Mouse (Mus musculus) MEL (cell line): ENCODE results near the gene Gm5426. TPM values are rescaled to one million over a fixed set of nuclear protein-coding genes. Genes with fewer than 3 reads are reported as not detected.

ENCODE experiments used
- DNase-seq: peaks from one replicate; pipeline ENCODE4 v3.0.0; 2011; ENCODE audit warnings: low read depth, low spot score
- H3K27ac ChIP-seq: 2 replicates; pipeline ENCODE4 v1.5.1; 2012; ENCODE audit warnings: low read depth, mild to moderate bottlenecking, control low read depth, low read length, moderate library complexity; ENCODE audit not compliant: control insufficient read depth
- H3K27me3 ChIP-seq, 2 experiments: fragments of 150-350 bp in 1 of 2; sonication (generic) in 1 of 2; 2 replicates each; pipeline ENCODE4 v1.6.1; 2012; ENCODE audit warnings: low read length in 2 of 2, mild to moderate bottlenecking in 2 of 2, improper control_type of control experiment in 1 of 2, moderate library complexity in 1 of 2; ENCODE audit not compliant: insufficient read depth in 2 of 2, control insufficient read depth in 1 of 2
- H3K36me3 ChIP-seq, 2 experiments: 2 replicates each; pipeline ENCODE4 v1.6.1; 2012 to 2014; ENCODE audit warnings: low read length in 2 of 2, improper control_type of control experiment in 1 of 2, inconsistent platforms in 1 of 2, mild to moderate bottlenecking in 1 of 2; ENCODE audit not compliant: insufficient read depth in 2 of 2, control insufficient read depth in 1 of 2
- H3K4me1 ChIP-seq, 2 experiments: fragments of 150-350 bp in 1 of 2; sonication (generic) in 1 of 2; 2 replicates each; pipeline ENCODE4 v1.6.1; 2012; ENCODE audit warnings: low read length in 2 of 2, improper control_type of control experiment in 1 of 2, mild to moderate bottlenecking in 1 of 2; ENCODE audit not compliant: insufficient read depth in 2 of 2, control insufficient read depth in 1 of 2
- H3K4me3 ChIP-seq, 2 experiments: fragments of 150-350 bp in 1 of 2; sonication (generic) in 1 of 2; 2 replicates each; pipeline ENCODE4 v1.5.1; 2012; ENCODE audit warnings: low read depth in 2 of 2, low read length in 2 of 2, mild to moderate bottlenecking in 2 of 2, moderate library complexity in 2 of 2, control low read depth in 1 of 2, improper control_type of control experiment in 1 of 2; ENCODE audit not compliant: control insufficient read depth in 1 of 2, insufficient read depth in 1 of 2
- H3K79me2 ChIP-seq: 2 replicates; pipeline ENCODE4 v1.6.1; 2012; ENCODE audit warnings: mild to moderate bottlenecking, low read length, moderate library complexity; ENCODE audit not compliant: control insufficient read depth, poor library complexity, insufficient read depth
- H3K9ac ChIP-seq: 2 replicates; pipeline ENCODE4 v1.6.1; 2012; ENCODE audit warnings: low read depth, mild to moderate bottlenecking, control low read depth, low read length, moderate library complexity; ENCODE audit not compliant: control insufficient read depth, poor library complexity, severe bottlenecking
- H3K9me3 ChIP-seq: fragments of 150-350 bp; sonication (generic); replicated peaks from 2 replicates; pipeline ENCODE4 v1.6.1; 2012; ENCODE audit warnings: mild to moderate bottlenecking, low read length, improper control_type of control experiment, moderate library complexity; ENCODE audit not compliant: insufficient read depth
- CHD1 ChIP-seq: IDR thresholded peaks from 2 replicates; pipeline ENCODE4 v1.6.1; 2012; ENCODE audit warnings: low read depth, mild to moderate bottlenecking, inconsistent platforms, low read length, improper control_type of control experiment
- CHD2 ChIP-seq: IDR thresholded peaks from 2 replicates; pipeline ENCODE4 v1.6.1; 2011; ENCODE audit warnings: low read length, improper control_type of control experiment
- E2F4 ChIP-seq: IDR thresholded peaks from 2 replicates; pipeline ENCODE4 v1.6.1; 2011; ENCODE audit warnings: low read depth, low read length, improper control_type of control experiment, borderline replicate concordance
- ELF1 ChIP-seq: IDR thresholded peaks from 2 replicates; pipeline ENCODE4 v1.6.1; 2014; ENCODE audit warnings: low read depth, mild to moderate bottlenecking, inconsistent platforms, low read length, improper control_type of control experiment, moderate library complexity
- EP300 ChIP-seq, 2 experiments: IDR thresholded peaks; 2 replicates each; pipeline ENCODE4 v1.6.1; 2011; ENCODE audit warnings: improper control_type of control experiment in 2 of 2, low read length in 2 of 2, low read depth in 1 of 2, mild to moderate bottlenecking in 1 of 2
- ETS1 ChIP-seq: IDR thresholded peaks from 2 replicates; pipeline ENCODE4 v1.6.1; 2012; ENCODE audit warnings: low read depth, mild to moderate bottlenecking, inconsistent platforms, low read length, improper control_type of control experiment, moderate library complexity
- GABPA ChIP-seq: IDR thresholded peaks from 2 replicates; pipeline ENCODE4 v1.6.1; 2012; ENCODE audit warnings: low read depth, mild to moderate bottlenecking, inconsistent platforms, low read length, improper control_type of control experiment, moderate library complexity
- GATA1 ChIP-seq: IDR thresholded peaks from 2 replicates; pipeline ENCODE4 v1.6.1; 2011; ENCODE audit warnings: low read depth, low read length, improper control_type of control experiment
- JUND ChIP-seq: IDR thresholded peaks from 2 replicates; pipeline ENCODE4 v1.6.1; 2011; ENCODE audit warnings: low read depth, mild to moderate bottlenecking, improper control_type of control experiment, low read length
- MAFK ChIP-seq: IDR thresholded peaks from 2 replicates; pipeline ENCODE4 v1.6.1; 2011; ENCODE audit warnings: low read depth, mild to moderate bottlenecking, low read length, improper control_type of control experiment, borderline replicate concordance
- MXI1 ChIP-seq: IDR thresholded peaks from 2 replicates; pipeline ENCODE4 v1.6.1; 2011; ENCODE audit warnings: mild to moderate bottlenecking, low read depth, low read length, improper control_type of control experiment
- NELFE ChIP-seq: IDR thresholded peaks from 2 replicates; pipeline ENCODE4 v1.6.1; 2011; ENCODE audit warnings: low read depth, low read length, improper control_type of control experiment
- NRF1 ChIP-seq: IDR thresholded peaks from 2 replicates; pipeline ENCODE4 v1.6.1; 2014; ENCODE audit warnings: low read depth, mild to moderate bottlenecking, inconsistent platforms, low read length, improper control_type of control experiment, moderate library complexity; ENCODE audit not compliant: poor library complexity, insufficient read depth, severe bottlenecking
- RCOR1 ChIP-seq: IDR thresholded peaks from 2 replicates; pipeline ENCODE4 v1.6.1; 2012; ENCODE audit warnings: low read depth, mild to moderate bottlenecking, inconsistent platforms, low read length, improper control_type of control experiment
- SIN3A ChIP-seq: IDR thresholded peaks from 2 replicates; pipeline ENCODE4 v1.6.1; 2012; ENCODE audit warnings: low read length, improper control_type of control experiment, inconsistent platforms
- SMC3 ChIP-seq: IDR thresholded peaks from 2 replicates; pipeline ENCODE4 v1.6.1; 2011; ENCODE audit warnings: low read depth, low read length, improper control_type of control experiment
- USF1 ChIP-seq: IDR thresholded peaks from 2 replicates; pipeline ENCODE4 v1.6.1; 2014; ENCODE audit warnings: low read depth, mild to moderate bottlenecking, inconsistent platforms, low read length, improper control_type of control experiment, moderate library complexity
- USF2 ChIP-seq, 2 experiments: IDR thresholded peaks; 2 replicates each; pipeline ENCODE4 v1.6.1; 2011 to 2012; ENCODE audit warnings: improper control_type of control experiment in 2 of 2, low read length in 2 of 2, borderline replicate concordance in 1 of 2, inconsistent platforms in 1 of 2, low read depth in 1 of 2, mild to moderate bottlenecking in 1 of 2; ENCODE audit not compliant: insufficient read depth in 1 of 2
- ZKSCAN1 ChIP-seq: IDR thresholded peaks from 2 replicates; pipeline ENCODE4 v1.6.1; 2012; ENCODE audit warnings: low read depth, mild to moderate bottlenecking, inconsistent platforms, low read length, improper control_type of control experiment, moderate library complexity
- ZMIZ1 ChIP-seq: IDR thresholded peaks from 2 replicates; pipeline ENCODE4 v1.6.1; 2012; ENCODE audit warnings: low read depth, mild to moderate bottlenecking, inconsistent platforms, low read length, improper control_type of control experiment, moderate library complexity
- polyA plus RNA-seq, 2 experiments: library from polyadenylated mRNA; stranded (reverse) in 1 of 2; unstranded in 1 of 2; fragments of >175 nt in 1 of 2; fragments of >200 nt in 1 of 2; gene quantifications; 2 replicates each; pipeline versions ENCODE4 v1.2.1 to v1.2.4; 2012; ENCODE audit warnings: low replicate concordance in 2 of 2, low read depth in 1 of 2; ENCODE audit not compliant: insufficient read length in 2 of 2, insufficient read depth in 1 of 2, missing spikeins in 1 of 2
- total RNA-seq: library from RNA; depleted of rRNA; stranded (reverse); fragments of 300-350 nt; gene quantifications from 2 replicates; pipeline ENCODE4 v1.2.3, GENCODE M21; 2012

Gene Gm5426
- total and polyA plus RNA-seq, 3 experiments, result 1.0 TPM; not detected in 2

GRCm38 (mm10) chr10:96153315-96153714 lies 16.9 kb downstream of the Gm5426 start:
- H3K27me3 ChIP-seq, result peaks cover 0 to 1% of the 10 kb centered on the region in 2 experiments; a peak in 1 of 4 replicates
- no peak overlapping the region for H3K4me3 ChIP-seq
- H3K4me1 ChIP-seq, result peaks cover 0 to under 1% of the 10 kb centered on the region in 2 experiments; a peak in 1 of 4 replicates
- H3K36me3 ChIP-seq, result no peaks in the 10 kb centered on the region
- no peaks in the 10 kb centered on the region for H3K9me3 ChIP-seq
- no peak overlapping the region for H3K9ac ChIP-seq
- TF ChIP-seq ZMIZ1, result no peak
- TF ChIP-seq MAFK, result no peak
- no peak for TF ChIP-seq CHD2
- TF ChIP-seq GATA1, result no peak
- TF ChIP-seq, all 39 proteins: peak for 0
- Histone ChIP-seq H3K27ac (no peak overlapping the region), H3K79me2 (no peaks in the 10 kb centered on the region)
- DNase-seq, result no peak

DNA sequence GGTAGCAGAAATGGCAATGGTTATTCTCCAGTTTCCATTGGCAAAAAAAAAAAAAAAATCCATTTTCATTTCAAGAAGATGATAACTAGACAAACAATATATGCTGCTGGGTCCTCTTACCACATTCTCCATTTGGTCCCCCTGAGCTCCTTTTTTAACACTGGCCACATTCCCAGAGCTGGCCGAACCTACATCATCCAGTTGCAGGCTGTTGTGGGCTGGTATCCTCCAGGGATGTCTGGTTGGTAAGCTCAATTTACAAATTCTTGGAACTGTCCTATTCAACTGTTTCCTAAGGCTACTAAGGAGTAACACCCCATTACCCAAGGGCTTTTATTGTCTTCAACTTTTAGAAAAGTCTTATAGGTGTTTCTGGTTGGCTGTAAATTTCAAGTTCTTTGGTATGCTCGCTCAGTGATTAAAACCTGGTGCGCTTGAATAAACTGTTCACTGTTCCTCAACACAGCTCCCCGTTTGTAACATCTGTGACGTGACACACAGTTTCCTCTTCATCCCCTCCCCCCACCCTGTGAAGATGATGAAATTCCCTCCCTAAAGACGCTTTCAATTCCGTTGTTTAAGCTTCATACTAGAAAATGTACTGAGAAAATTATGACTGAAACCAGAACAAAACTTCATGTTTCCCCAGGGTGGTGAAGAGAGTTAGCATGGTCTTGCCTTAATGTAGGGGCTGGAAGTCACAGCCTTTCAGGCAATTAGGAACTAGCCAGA lies 26.7 kb downstream of the Gm5426 start:
- no peak overlapping the region for H3K4me3 ChIP-seq
- no peaks in the 10 kb centered on the region for H3K79me2 ChIP-seq
- no peak overlapping the region for H3K9ac ChIP-seq
- H3K27ac ChIP-seq, result no peak overlapping the region
- TF ChIP-seq MAFK (no peak), CHD2 (no peak), NELFE (no peak), E2F4 (no peak), SIN3A (no peak), EP300 (IDR thresholded peaks at IDR 0.05; ENCODE audit: low read depth in 1 of 2, low read length in 2 of 2) (no peak), CHD1 (no peak), MXI1 (no peak)
- TF ChIP-seq, all 39 proteins: peak for 0
- Histone ChIP-seq H3K27me3 (no peaks in the 10 kb centered on the region), H3K9me3 (no peaks in the 10 kb centered on the region), H3K36me3 (no peaks in the 10 kb centered on the region), H3K4me1 (no peaks in the 10 kb centered on the region)
- no peak for DNase-seq

GRCm38 (mm10) chr10:96163791-96164190 lies 27.4 kb downstream of the Gm5426 start:
- H3K27ac ChIP-seq, result no peak overlapping the region
- H3K27me3 ChIP-seq, result no peaks in the 10 kb centered on the region
- H3K4me1 ChIP-seq, result no peaks in the 10 kb centered on the region
- H3K79me2 ChIP-seq, result no peaks in the 10 kb centered on the region
- H3K36me3 ChIP-seq, result no peaks in the 10 kb centered on the region
- no peak overlapping the region for H3K9ac ChIP-seq
- H3K4me3 ChIP-seq, result no peak overlapping the region
- DNase-seq, result no peak
- TF ChIP-seq ETS1, result no peak
- TF ChIP-seq SMC3, result no peak
- no peak for TF ChIP-seq MAFK
- TF ChIP-seq GABPA, result no peak
- TF ChIP-seq RCOR1, result no peak
- TF ChIP-seq NELFE, result no peak
- TF ChIP-seq ZKSCAN1, result no peak
- no peak for TF ChIP-seq USF2 (IDR thresholded peaks at IDR 0.05; ENCODE audit: borderline replicate concordance in 1 of 2, insufficient read depth in 1 of 2, low read depth in 1 of 2, low read length in 2 of 2)
- no peak for TF ChIP-seq ELF1
- TF ChIP-seq JUND, result no peak
- no peak for TF ChIP-seq SIN3A
- TF ChIP-seq NRF1, result no peak
- TF ChIP-seq GATA1, result no peak
- TF ChIP-seq USF1, result no peak
- H3K9me3 ChIP-seq, result no peaks in the 10 kb centered on the region
